Mouse (Mus musculus) cerebellum, adult 2 months (tissue): ENCODE measurements around the gene Ube3b.

Experiments used
- CTCF ChIP-seq: fragments of 200-500 bp; IDR thresholded peaks from 2 replicates; pipeline ENCODE4 v1.5.1; 2011; ENCODE audit warnings: low read depth, mild to moderate bottlenecking, control low read depth, low read length, moderate library complexity, borderline replicate concordance; ENCODE audit not compliant: insufficient read depth
- POLR2A ChIP-seq: fragments of 200-500 bp; IDR thresholded peaks from 2 replicates; pipeline ENCODE4 v1.6.1; 2011; ENCODE audit warnings: low read length, control low read depth, borderline replicate concordance; ENCODE audit not compliant: insufficient read depth

DNA sequence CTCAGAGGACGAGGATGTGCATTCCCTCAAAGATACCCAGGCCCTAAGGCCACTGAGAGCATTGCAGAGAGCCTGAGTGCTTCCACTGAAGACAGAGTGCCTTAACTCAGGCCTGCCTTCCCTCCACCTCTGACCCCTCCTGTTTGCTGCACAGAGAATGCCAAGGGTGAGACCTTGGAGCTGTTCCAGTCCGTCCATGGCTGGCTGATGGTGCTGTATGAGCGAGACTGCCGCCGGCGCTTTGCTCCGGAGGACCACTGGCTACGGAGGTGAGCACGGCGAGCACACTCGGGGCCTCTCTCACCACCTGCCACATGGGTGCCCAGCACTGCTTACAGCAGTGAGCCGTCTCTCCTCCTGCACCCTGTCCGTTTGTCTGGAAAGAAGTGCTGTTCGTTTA, 26.2 kb downstream of the Ube3b start:
- TF ChIP-seq CTCF, result no peak
- no peak for TF ChIP-seq POLR2A
